Mouse (Mus musculus): ENCODE measurements at regions not wholly inside any gene's neighbourhood (a gene's known extent, or its start where the extent isn't known, plus 50 kb on each side); places are given as distances from the start of the nearest gene placed in this dataset.

DNA sequence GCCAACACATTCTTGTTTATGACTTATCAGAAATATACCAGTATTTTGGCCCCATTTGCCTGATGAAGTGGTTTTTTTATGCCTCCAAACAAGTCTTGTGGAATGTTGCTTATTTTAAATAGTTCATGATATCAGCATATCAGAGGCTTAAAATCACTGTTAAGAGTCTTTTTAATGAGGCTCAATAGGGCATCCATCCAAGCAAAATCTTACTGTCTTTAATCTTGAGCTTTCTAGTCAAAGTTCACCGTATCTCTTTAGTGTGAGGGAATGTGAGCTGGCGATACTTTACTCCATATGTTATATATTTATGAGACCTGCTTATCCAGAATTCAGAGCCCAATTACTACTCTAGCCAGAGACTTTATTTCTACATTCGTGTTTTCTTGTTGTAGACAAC lies 263.0 kb upstream of the BC052040 start:
- TF ChIP-seq CTCF (IDR thresholded peaks at IDR 0.05; ENCODE audit: low read depth, low read length) (no peak), TAL1 (conservative IDR thresholded peaks at IDR 0.05; ENCODE audit: low read depth, low read length) (no peak), GATA1 (IDR thresholded peaks at IDR 0.05; ENCODE audit: borderline replicate concordance, low read length) (no peak), POLR2AphosphoS5 (IDR thresholded peaks at IDR 0.05; ENCODE audit: insufficient replicate concordance, low read depth, low read length) (no peak)
